Mouse (Mus musculus) monocyte, adult 2 months (primary cell): Measurements from ENCODE around the gene Grin2a.

ENCODE experiments used
- DNase-seq, 2 experiments: peaks; one replicate each; pipeline ENCODE4 v3.0.0; 2022; ENCODE audit warnings: low spot score in 2 of 2, low read depth in 1 of 2

Grin2a gene

DNA sequence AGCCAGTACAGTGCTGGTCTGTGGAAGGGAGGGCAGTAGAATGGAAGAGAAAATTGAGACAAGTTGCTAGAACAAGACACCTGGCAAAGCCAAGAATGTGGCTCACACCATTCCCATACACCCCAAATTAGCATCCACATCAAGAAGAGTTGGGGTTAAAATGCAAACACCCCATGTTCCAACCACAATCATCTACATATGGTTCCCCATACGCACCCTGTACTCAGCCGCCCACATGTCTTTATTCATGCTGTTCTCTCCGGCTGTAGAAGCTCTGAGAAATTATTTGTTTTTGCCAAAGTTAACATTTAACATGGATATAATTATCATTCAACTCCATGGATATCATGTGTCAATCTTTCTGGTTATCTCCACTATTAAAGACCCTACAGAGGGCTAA, 22.7 kb downstream of the Grin2a start:
- DNase-seq, result no peak

DNA sequence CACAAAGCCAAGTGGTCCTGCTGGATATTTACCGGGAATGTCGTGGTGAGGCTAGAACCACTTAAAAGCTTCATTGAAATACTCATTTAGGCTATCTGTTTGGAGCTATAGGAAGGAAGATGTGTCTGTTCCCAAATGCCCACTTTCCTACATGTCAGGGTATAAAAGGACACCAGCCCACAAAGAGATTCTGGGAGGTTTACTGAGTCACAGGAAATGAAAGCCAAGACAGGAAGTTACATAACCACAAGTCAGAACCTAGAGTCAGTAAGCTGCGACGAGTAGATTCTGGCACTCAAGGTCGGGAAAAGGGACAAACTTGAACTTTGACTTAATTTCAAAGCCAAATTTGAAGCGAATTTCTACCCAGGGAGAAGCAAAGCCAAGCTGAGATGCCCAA, 30.9 kb downstream of the Grin2a start:
- DNase-seq, result no peak

DNA sequence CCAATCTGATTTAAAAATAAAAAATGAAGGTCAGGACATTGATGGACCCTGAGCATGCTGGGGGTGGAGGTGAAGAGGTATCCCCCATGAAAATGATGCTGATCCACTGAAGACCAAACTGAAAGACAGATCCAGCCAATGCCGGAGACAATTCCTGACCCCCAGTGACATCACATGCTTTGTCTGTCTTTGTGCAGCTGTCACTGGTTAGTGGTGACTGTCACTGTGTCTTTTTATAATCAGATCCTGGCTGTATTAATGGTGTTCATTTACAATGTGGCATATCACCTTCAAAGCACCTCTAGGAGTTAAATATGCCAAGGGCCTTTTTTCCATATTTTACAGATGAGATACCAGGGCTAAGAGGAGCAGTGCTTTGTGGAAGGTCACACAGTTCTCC, 32.9 kb downstream of the Grin2a start:
- DNase-seq, result no peak

DNA sequence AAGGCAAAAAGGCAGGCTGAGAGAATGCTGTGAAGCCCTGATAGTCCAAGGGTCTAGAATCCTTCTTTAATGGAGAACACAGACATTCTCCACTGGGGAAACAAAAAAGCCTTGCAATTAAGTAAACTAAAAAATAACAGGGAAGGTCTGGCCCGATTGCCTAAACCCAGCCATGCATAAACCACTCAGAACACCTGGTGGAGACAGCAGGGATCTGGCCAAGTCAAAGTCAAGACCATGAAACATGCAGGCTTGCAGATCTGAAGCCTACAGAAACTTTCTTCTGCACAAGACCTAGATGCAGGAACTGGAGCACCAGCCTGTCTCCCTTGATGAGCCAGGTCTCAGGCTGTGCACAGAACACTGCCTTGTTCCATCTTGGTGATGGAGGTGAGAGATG, 36.0 kb downstream of the Grin2a start:
- no peak for DNase-seq

DNA sequence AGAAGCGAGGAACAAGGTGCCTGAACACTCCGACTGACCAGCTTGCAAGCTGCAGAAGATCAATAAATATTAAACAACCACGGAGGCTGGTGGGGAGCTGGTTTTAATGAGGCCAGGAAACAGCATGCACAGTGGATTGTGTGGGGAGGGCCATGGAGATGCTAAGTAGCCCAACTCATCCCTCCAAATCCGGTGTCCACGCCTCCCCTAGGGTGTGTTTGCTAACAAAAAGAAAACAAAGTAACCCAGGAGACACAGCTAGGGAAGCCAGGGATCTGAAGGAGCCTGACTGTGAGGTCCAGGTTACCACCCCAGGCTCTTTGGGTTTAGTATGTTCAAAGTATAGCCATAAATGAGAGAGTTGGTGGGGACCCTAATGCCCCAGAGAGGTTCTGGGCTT, 41.1 kb downstream of the Grin2a start:
- no peak for DNase-seq

DNA sequence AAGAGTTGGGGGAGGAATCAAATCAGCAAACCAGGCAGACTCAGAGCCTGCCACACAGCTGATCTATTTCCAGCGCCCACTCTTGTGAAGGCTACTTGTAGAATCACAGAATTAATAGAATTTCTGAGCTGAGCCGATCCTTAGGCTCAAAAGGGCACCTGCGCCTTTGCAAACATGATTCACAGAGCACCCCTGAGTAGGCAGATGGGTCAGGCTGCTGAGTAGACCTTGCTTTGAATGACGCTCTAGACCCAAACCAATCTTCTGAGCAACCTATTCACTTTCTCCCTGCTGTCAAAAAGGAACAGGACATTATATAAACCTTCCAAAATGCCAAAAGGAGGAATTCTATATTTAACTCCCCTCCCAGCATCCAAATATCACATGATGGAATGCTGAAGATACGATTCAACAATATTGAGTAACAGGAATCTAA, 41.9 kb downstream of the Grin2a start:
- DNase-seq, result no peak

DNA sequence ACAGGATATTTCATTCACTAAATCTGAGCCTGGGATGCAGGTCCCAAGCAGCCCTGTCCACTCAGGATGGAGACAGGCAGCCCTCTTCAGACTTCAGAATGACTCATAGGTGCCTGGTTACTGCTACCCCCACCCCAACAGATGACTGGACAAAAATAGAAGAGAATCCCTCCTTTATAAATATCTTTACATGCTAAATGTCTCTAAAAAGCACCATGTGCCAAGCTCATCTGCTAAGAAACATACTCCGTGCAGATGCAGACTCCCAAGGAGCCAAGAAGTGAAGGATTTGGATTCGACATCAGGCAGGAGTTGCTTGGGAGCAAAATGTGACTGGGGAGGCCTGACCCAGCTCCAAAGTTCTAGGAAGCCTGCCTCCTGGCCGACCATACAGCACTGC, 46.1 kb downstream of the Grin2a start:
- DNase-seq, result no peak

DNA sequence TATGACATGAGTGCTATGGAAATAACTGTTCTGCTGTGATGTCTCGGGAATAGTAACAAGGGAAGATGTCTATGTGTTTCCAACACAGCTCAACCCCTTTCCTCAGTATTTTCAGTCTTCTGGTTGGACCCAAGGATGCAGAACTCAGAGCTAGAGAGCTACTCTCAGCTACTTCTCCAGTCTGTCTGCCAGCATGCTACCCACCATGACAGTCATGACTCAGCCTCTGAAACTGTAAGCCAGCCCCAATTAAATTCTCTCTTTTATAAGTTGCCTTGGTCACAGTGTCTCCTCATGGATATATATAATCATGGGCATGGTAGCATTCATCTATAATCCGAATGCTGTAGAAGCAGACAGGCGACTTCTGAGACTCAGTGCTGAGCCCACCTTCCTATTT, 47.9 kb downstream of the Grin2a start:
- no peak for DNase-seq

DNA sequence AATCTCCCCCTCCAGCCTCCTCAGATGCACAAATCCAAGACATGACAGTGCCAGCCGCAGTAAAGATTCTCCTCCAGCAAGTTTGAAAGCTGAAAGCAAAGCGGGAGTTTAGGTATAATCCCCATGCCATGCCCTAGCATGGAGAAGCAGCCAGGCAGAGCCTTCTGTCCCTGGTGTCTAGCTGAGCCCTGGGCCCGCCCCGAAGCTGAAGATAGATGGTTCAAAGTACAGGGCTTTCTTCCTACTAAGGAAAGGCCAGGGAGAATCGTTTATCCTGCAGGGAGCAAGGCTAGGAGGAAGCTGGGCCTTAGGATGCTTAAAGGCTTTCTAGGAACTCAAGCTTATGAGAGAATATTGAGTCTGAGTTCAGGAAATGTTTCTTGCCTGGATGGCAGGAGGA, 50.5 kb downstream of the Grin2a start:
- DNase-seq, result no peak

DNA sequence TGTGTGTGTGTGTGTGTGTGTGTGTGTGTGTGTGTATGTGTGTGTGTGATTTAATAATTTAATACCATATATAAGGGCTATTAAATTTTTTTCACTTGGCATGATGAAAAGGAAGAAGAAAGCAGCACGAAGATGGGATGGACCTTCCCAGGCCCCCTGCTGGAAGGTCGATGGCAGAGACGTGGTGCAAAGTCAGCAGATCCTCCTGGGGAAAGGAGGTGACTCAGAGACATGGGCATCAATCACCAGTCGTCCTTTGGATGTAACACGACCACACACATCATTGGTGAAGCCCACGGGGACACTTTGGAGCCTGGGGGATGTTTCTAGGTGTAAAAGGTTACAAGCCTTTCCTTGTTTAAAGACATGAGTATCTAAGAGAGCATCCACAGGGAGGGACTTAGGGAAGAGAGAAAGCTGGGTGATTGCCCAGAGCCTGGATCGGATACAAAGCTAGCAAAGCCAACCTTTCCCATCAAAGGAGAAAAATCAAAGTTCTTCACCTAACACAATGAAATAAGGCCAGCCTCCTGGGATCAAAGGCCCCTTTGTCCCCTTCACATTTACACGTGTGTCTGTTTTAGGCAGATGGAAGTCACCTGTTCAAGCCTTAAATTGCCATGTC, 53.9 kb downstream of the Grin2a start:
- no peak for DNase-seq

DNA sequence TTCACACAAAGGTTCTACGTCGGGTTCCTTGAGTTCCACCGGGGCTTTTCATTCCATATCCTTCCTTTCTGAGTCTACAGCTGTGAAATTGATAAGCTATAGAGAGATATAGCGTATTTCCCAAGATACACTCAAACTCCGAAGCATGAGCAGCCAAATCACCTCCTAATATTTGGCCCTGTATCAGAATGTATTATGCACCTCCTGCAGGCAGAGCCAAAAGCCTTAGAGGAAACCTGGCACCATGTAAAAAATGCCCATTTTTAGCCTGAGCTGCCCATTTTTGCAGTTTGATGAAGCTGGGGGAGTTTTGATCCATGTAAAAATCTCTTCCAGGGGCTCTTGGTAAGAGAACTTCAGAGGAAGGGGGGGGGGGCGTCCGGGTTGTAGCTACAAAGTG, 54.6 kb downstream of the Grin2a start:
- no peak for DNase-seq

DNA sequence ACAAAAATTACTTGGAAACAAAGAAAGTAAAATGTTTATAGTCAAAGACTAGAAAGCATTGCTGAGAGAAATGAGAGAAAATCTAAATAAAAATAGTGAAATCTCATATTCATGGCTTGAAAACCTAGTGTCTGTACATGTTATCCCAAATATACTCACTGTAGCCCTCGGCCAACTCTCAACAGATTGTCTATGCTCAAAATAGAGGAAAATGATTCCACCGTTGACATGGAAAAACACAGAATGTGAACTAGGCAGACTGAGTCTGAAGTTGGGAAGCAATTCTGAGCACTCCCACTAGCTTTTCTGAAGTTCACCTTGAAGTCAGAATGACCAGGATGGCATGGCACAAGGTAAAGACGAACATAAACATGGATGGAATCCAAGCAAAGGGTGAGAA, 84.7 kb downstream of the Grin2a start:
- no peak for DNase-seq

DNA sequence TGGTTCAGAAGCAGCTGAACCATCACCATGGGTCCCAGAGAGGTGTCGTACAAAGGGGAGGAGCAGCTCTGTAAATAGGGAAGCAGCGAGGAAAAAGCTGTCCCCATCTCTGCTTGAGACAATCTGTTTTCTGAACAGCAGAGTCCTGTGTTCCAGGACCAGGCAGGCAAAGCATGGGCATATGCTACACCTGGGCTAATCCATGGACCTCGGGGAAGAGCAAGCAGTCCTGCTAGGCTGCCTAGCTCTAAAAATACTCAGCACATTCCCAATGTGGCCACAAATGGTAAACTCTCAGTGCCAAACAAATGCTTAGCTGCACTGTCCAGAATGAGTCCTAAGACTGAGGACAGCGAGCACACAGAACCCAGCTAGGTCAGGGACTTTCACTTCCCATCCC, 86.1 kb downstream of the Grin2a start:
- no peak for DNase-seq

DNA sequence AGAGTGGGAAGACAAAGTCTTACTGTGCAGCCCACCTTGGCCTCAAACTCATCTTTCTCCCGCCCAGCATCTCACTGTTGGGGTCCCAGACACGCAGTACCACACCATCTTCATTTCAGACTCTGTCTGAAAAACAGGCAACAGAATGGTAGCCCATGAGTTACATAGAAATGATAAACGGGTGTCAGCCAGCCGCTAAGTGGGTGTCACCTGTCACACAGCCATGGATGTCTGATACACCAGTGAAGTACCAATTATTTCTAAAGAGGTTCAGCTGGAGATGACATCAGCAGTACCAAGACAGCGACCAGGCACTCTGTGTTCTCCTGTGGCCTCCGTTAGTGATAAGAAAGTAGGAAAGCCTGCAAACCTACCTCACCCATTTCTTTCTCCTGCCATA, 90.9 kb downstream of the Grin2a start:
- no peak for DNase-seq

DNA sequence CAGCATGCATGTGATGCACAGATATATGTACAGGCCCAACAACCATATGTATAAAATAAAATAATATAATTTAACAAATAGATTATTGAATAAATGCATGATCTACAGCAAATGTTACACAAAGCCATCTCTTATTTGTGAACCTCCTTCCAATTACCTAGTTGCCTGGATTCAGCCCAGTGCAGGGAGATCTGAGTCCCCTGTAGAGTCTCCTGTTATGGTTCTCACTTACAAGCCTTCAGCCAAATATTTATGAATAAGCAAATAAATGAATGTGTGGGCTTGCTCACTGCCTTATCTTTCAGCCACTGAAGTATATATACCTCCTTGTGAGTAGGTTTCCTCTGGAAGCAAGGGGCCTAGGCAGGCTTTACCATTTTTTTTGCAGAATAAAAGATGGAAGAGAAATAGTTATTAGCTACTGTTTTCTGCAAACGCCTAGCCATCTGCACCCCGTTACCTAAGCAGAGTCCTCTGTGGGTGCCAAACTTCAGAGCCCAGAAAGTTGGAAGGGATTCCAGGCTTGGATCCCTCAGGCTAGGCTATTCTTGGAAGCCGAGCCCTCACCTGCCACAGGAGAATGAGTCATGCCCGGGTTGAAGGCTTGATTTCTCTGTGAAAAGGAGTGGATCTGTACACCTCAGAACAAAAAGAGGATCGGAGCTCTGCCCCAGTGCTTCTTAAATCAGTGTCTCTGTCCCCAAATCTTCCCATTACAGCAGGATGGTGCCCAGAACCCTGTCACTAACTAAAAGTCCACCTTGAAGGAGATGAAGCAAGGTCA, 92.5 kb downstream of the Grin2a start:
- DNase-seq, result no peak

DNA sequence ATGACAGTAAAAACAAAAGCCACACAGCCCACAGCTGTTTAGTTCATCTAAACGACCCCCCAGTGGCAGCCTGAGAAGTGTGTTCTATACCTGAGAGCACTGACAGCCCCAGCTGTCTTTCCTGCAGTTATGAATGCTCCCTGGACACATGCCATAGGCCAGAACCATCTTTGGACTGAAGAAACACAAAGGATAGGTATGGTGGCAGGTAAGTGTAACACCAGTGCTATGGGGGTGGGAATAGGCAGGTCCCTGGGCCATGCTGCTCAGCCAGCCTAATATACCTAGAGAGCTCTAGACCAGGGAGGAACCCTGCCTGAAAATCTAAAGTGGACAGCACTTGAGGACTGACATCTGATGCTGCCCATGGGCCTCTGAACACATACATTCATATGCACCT, 93.9 kb downstream of the Grin2a start:
- no peak for DNase-seq

DNA sequence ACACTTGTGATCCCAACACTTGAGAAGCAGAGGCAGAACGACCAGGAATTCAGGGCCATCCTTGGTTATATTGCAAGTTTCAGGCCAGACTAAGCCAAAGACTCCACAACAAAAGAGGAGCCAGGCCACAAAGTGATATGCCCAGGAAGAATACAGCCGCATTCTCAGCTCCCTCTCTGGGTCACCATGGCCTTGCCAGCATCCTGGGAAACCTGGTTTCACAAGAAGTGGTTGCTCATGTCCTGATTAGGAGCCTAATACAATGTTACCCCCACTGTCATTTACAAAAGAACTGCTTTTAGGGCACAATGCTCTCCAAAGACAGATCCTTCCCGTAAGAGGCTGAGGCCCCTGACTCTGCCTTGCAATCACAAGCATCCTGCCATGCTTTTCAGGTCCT, 94.4 kb downstream of the Grin2a start:
- DNase-seq, result no peak

DNA sequence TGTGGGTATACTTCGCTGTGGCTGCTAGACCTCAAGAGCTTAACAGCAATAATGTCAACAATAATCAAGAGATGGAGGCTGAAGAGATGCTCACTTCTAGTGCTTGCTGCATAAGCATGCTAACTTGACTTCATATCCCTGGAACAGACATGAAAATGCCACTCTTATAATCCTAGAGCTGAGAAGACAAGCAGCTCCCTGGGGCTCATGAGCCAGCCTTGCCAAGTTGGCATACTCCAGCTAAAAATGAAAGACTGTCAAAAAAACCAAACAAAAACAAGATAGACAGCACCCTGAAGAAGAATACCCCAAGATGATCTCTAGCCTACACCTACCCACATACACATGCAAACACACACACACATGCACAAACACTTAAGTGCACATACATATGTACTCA, 95.2 kb downstream of the Grin2a start:
- no peak for DNase-seq

DNA sequence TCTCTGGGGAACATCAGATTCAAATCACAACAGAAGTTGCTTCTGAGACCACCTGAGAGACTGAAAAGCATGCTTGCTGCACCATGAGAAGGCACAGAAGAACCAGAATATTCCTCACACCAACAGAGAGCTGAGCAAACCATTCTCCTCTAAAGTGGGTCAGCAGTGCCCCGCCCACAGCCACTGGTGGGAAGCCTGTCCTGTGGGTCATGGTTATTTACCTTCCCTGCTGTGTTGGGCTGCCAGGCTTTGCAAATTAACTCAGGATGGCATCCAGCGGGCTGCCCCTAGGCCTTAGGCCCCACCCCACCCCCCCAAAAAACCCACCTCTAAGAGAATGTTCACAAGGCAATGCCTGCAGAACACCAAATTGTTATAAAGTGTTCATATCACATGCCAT, 96.2 kb downstream of the Grin2a start:
- no peak for DNase-seq

DNA sequence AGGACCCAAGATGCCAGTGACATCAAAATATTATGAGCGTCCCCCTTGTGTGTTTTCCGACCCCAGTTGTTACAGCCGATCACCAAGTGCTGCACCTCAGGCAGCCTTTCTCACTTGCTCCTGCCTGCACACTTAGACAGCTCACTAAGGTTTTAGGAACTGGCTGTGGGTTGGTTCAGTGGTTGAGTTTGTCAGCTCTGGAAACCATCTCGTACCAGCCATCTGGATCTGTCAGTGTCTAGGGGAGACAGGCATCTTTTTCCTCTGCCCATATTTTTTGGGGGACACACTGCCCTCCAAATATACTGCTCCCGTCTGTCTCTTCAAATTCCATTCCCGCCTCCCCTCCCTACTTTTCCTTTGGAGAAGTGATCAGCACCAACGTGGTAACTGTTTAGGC, 99.8 kb downstream of the Grin2a start:
- no peak for DNase-seq

DNA sequence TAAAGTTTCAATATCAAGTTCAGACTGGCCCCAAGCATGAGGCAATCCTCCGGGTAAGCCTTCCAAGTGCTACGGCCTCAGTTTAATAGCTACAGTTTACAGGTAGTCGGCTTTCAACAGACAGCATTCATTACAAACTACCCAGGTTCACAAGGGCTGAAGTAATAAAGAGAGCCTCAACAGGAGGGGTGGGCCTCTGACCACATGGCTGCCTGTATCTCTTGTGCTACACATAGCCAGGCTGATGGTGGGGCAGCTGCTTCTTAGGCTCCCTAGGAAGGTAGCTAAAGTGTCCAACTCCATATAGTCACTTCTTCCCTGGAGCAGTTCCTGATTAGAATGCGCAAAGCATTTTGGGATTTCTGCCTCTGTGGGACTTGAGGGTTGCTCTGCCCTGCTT, 109.2 kb downstream of the Grin2a start:
- DNase-seq, result no peak

DNA sequence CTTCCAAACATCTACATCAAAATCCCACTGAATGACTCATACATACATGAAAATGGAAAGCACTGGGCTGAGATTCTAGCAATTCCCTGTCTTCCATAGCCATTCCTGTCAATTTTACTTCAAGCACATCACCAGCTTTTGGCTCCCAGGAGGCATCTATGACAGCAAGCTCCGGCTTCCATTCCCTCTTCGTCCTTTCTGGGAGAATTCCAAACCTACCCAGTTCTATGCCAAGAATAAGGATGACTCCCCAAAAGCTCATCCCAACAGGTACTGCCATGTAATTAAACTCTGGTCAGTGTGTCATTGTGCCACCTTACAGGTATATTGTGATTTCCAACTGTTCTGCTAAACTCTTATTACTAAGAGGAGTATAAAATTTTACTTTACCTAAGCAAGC, 111.2 kb downstream of the Grin2a start:
- DNase-seq, result no peak

DNA sequence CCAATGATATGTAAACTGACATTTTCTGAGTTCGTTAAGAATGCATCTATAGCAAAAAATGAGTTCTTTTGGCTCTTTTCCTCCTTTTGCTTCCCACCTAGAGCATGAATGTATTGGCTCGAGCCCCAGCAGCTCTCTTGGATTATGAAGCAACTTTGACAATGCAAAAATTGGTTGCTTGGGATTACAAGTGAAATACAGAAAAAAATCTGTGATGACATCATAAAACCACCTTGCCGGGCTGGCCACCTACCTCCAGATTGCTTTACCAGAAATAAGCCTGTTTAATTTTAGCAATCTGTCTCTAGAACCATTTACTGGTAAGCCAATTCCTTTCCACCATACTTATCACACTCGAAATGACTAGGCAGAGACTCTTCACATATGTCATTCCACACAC, 112.9 kb downstream of the Grin2a start:
- DNase-seq, result no peak
